Mouse (Mus musculus) left cerebral cortex, adult 8-10 months (tissue): ENCODE data around the gene Prlr. TPM values are rescaled to one million over a fixed set of nuclear protein-coding genes. Genes with fewer than 3 reads are reported as not detected.

ENCODE experiments used
- DNase-seq, 2 experiments: peaks; one replicate each; pipeline ENCODE4 v3.0.0; 2022; ENCODE audit warnings: low spot score in 2 of 2
- total RNA-seq, 4 experiments: library from RNA; stranded (reverse); gene quantifications; 2 replicates each; pipeline ENCODE4 v1.2.4; 2022

Prlr gene
- total RNA-seq, 4 experiments from 2014 or later = 1.6 to 8.0 (median 1.9) TPM

- no peak for DNase-seq
These were observed 51.6 kb downstream of the Prlr start for GRCm38 (mm10) chr15:10228636-10229035.

GRCm38 (mm10) chr15:10235977-10236376, 58.9 kb downstream of the Prlr start:
- DNase-seq = no peak

- no peak for DNase-seq
These were observed 59.8 kb downstream of the Prlr start for GRCm38 (mm10) chr15:10236812-10237211.

GRCm38 (mm10) chr15:10238454-10238853, 61.4 kb downstream of the Prlr start:
- no peak for DNase-seq

- DNase-seq = no peak
These were observed 63.3 kb downstream of the Prlr start for GRCm38 (mm10) chr15:10240228-10240795.

- DNase-seq = no peak
These were observed 65.2 kb downstream of the Prlr start for GRCm38 (mm10) chr15:10242250-10242649.

GRCm38 (mm10) chr15:10249285-10249684, 72.2 kb downstream of the Prlr start:
- no peak for DNase-seq

- no peak for DNase-seq
These were observed 73.7 kb downstream of the Prlr start for GRCm38 (mm10) chr15:10250784-10251183.

- no peak for DNase-seq
These were observed 75.5 kb downstream of the Prlr start for GRCm38 (mm10) chr15:10252526-10252925.

- no peak for DNase-seq
These were observed 85.2 kb downstream of the Prlr start for GRCm38 (mm10) chr15:10262219-10262618.

GRCm38 (mm10) chr15:10262641-10263040, 85.6 kb downstream of the Prlr start:
- no peak for DNase-seq

- no peak for DNase-seq
These were observed 86.4 kb downstream of the Prlr start for GRCm38 (mm10) chr15:10263420-10263819.

- no peak for DNase-seq
These were observed 87.8 kb downstream of the Prlr start for GRCm38 (mm10) chr15:10264885-10265284.

GRCm38 (mm10) chr15:10267251-10267650, 90.2 kb downstream of the Prlr start:
- no peak for DNase-seq

- no peak for DNase-seq
These were observed 99.3 kb downstream of the Prlr start for GRCm38 (mm10) chr15:10276386-10276785.

GRCm38 (mm10) chr15:10277461-10277860, 100.4 kb downstream of the Prlr start:
- DNase-seq = no peak

- no peak for DNase-seq
These were observed 104.5 kb downstream of the Prlr start for GRCm38 (mm10) chr15:10281546-10281945.

- no peak for DNase-seq
These were observed 106.6 kb downstream of the Prlr start for GRCm38 (mm10) chr15:10283661-10284060.

GRCm38 (mm10) chr15:10296570-10296969, 119.5 kb downstream of the Prlr start:
- DNase-seq = no peak

GRCm38 (mm10) chr15:10298058-10298457, 121.0 kb downstream of the Prlr start:
- DNase-seq = no peak

- DNase-seq = no peak
These were observed 122.4 kb downstream of the Prlr start for GRCm38 (mm10) chr15:10299467-10299866.

- DNase-seq = no peak
These were observed 129.4 kb downstream of the Prlr start for GRCm38 (mm10) chr15:10306461-10306860.

- DNase-seq = no peak
These were observed 134.8 kb downstream of the Prlr start for GRCm38 (mm10) chr15:10311826-10312225.
